18 mouse cellular contexts compared by ENCODE assay signal in genomic region chr7:69766451-69766850, GRCm38 (mm10).
A peak's percentile ranks its signal among the peaks of the same experiment; 100 is the strongest.
DNase-seq lines count a peak whose midpoint lies in the region; ATAC-seq lines count a peak whose summit lies in the region.
"Had no signal": no experiment of that assay in that cellular context is flagged by ENCODE, and none has a peak within 500 bp of the region (broad histone marks: within the 10 kb centered on the region; RNA-seq: fewer than 3 reads in every experiment).

No protein-coding gene starts in this region.

- no peak overlapping the region for H3K9ac ChIP-seq in embryonic facial prominence, embryonic 14.5 days (ENCODE audit: low read depth, low read length)
- H3K9ac ChIP-seq: heart, embryonic 12.5 days; hindbrain, embryonic 14.5 days; intestine, embryonic 15.5 days; liver, embryonic 13.5 days had no signal

- WGBS in embryonic facial prominence, embryonic 14.5 days = 28% methylated on average over 4 of the region's 4 CpGs

- H3K4me2 ChIP-seq in embryonic facial prominence, embryonic 14.5 days (ENCODE audit: low read depth, low read length) = no peak overlapping the region
- H3K4me2 ChIP-seq: heart, embryonic 12.5 days; hindbrain, embryonic 14.5 days; intestine, embryonic 15.5 days; liver, embryonic 13.5 days had no signal

- H3K27me3 ChIP-seq in embryonic facial prominence, embryonic 14.5 days (replicated peaks; ENCODE audit: control insufficient read depth, insufficient read depth, low read length) = no peaks in the 10 kb centered on the region
- H3K27me3 ChIP-seq: heart, embryonic 12.5 days; intestine, embryonic 15.5 days; liver, embryonic 13.5 days had no signal

- H3K9me3 ChIP-seq in embryonic facial prominence, embryonic 14.5 days (ENCODE audit: control insufficient read depth, low read length) = no peaks in the 10 kb centered on the region
- H3K9me3 ChIP-seq: heart, embryonic 12.5 days; intestine, embryonic 15.5 days; liver, embryonic 13.5 days had no signal

- no peaks in the 10 kb centered on the region for H3K36me3 ChIP-seq in embryonic facial prominence, embryonic 14.5 days (ENCODE audit: control insufficient read depth, insufficient read depth, low read length)
- H3K36me3 ChIP-seq: heart, embryonic 12.5 days; intestine, embryonic 15.5 days; liver, embryonic 13.5 days had no signal

- no peak overlapping the region for H3K27ac ChIP-seq in embryonic facial prominence, embryonic 14.5 days (replicated peaks; ENCODE audit: low read depth, low read length)
- H3K27ac ChIP-seq: hindbrain, embryonic 14.5 days; intestine, embryonic 15.5 days; liver, embryonic 13.5 days had no signal

- DNase-seq in retina, embryonic 14.5 days (ENCODE audit: low spot score) = peak; percentile 33
- no peak for DNase-seq in retina, postnatal 1 day
- DNase-seq in embryo, embryonic 10 days (ENCODE audit: low spot score) = peak; percentile 65
- DNase-seq in embryonic facial prominence, embryonic 14.5 days (ENCODE audit: low spot score) = peak; percentile 46
- no peak for DNase-seq in layer of hippocampus, postnatal 10 days (ENCODE audit: low spot score in 2 of 2)
- DNase-seq in ovary, postnatal 14 days (ENCODE audit: low spot score) = no peak
- DNase-seq: cerebellum, adult 2 months; cerebellum, postnatal 36 days; heart, adult 11 months; heart, postnatal 14 days; left cerebral cortex, postnatal 4 days; liver, embryonic 13.5 days; spleen, adult 18-20 months; thymus, postnatal 36 days had no signal

- no peak overlapping the region for H3K4me3 ChIP-seq in embryonic facial prominence, embryonic 14.5 days (ENCODE audit: low read depth, low read length)
- H3K4me3 ChIP-seq: heart, embryonic 12.5 days; intestine, embryonic 15.5 days; liver, embryonic 13.5 days had no signal

- no peaks in the 10 kb centered on the region for H3K4me1 ChIP-seq in embryonic facial prominence, embryonic 14.5 days (ENCODE audit: control insufficient read depth, insufficient read depth, low read length)
- H3K4me1 ChIP-seq: heart, embryonic 12.5 days; intestine, embryonic 15.5 days; liver, embryonic 13.5 days had no signal

- ATAC-seq in embryonic facial prominence, embryonic 14.5 days (ENCODE audit: low read depth) = no peak
- no peak for ATAC-seq in megakaryocyte, adult 5-6 weeks (ENCODE audit: poor library complexity, severe bottlenecking)
- ATAC-seq: intestine, embryonic 15.5 days had no signal

Comparison
In these comparisons a context has a peak if more than half of its experiments do, and no peak if none do; other contexts are left out.
1. DNase-seq: peak in retina, embryonic 14.5 days (single experiment), embryo, embryonic 10 days (single experiment) and embryonic facial prominence, embryonic 14.5 days (single experiment); none in retina, postnatal 1 day (single experiment), layer of hippocampus, postnatal 10 days (0 of 2) and ovary, postnatal 14 days (single experiment).